ENCODE assay signal across 15 mouse cellular contexts in genomic region chr9:30810843-30811242, GRCm38 (mm10).
DNase-seq lines count a peak whose midpoint lies in the region; ATAC-seq lines count a peak whose summit lies in the region.
"Had no signal": no experiment of that assay in that cellular context is flagged by ENCODE, and none has a peak within 500 bp of the region (broad histone marks: within the 10 kb centered on the region; RNA-seq: fewer than 3 reads in every experiment).

No protein-coding gene starts in this region.

- peak; percentile 73; the same call in 1 of the 2 replicates for ATAC-seq in heart, embryonic 11.5 days (replicated peaks; ENCODE audit: insufficient number of reproducible peaks, low FRiP score, low TSS enrichment)
- ATAC-seq: hindbrain, embryonic 16.5 days had no signal

- no peak overlapping the region for H3K4me2 ChIP-seq in heart, embryonic 11.5 days
- H3K4me2 ChIP-seq: heart, embryonic 15.5 days; midbrain, embryonic 12.5 days had no signal

- H3K4me3 ChIP-seq in heart, embryonic 11.5 days (ENCODE audit: low read depth, low read length): no peak overlapping the region
- no peak overlapping the region for H3K4me3 ChIP-seq in limb, embryonic 10.5 days
- H3K4me3 ChIP-seq: heart, embryonic 15.5 days; midbrain, embryonic 12.5 days had no signal

- peaks cover 29% of the 10 kb centered on the region for H3K4me1 ChIP-seq in heart, embryonic 11.5 days (ENCODE audit: control insufficient read depth, insufficient read depth, low read length)
- peaks cover 48% of the 10 kb centered on the region for H3K4me1 ChIP-seq in limb, embryonic 10.5 days
- H3K4me1 ChIP-seq: midbrain, embryonic 12.5 days had no signal

- DNase-seq in heart, postnatal 4 days: no peak
- peak; percentile 29 for DNase-seq in kidney, postnatal 14 days
- DNase-seq in kidney, postnatal 25 days: no peak
- DNase-seq in embryo, embryonic 10 days (ENCODE audit: low spot score): peak; percentile 81
- DNase-seq in limb, embryonic 10.5 days (ENCODE audit: low spot score): no peak
- DNase-seq in urinary bladder, postnatal 14 days (ENCODE audit: low spot score): no peak
- DNase-seq in thymus, postnatal 4 days: no peak
- DNase-seq: adrenal gland, postnatal 36 days; cerebellum, adult 9-10 months; gastrocnemius, postnatal 14 days; lung, adult 18-20 months had no signal

- H3K27me3 ChIP-seq in heart, embryonic 11.5 days (ENCODE audit: control insufficient read depth, insufficient read depth, low read length): no peaks in the 10 kb centered on the region
- H3K27me3 ChIP-seq in limb, embryonic 10.5 days (ENCODE audit: low read depth, poor library complexity, severe bottlenecking): no peaks in the 10 kb centered on the region
- H3K27me3 ChIP-seq: heart, embryonic 15.5 days; midbrain, embryonic 12.5 days had no signal

- no peak overlapping the region for H3K9ac ChIP-seq in heart, embryonic 11.5 days (ENCODE audit: low read depth, low read length)
- H3K9ac ChIP-seq: heart, embryonic 15.5 days; midbrain, embryonic 12.5 days had no signal

- H3K36me3 ChIP-seq in heart, embryonic 11.5 days (ENCODE audit: control insufficient read depth, insufficient read depth, low read length): no peaks in the 10 kb centered on the region
- H3K36me3 ChIP-seq in limb, embryonic 10.5 days: no peaks in the 10 kb centered on the region
- H3K36me3 ChIP-seq: heart, embryonic 15.5 days; midbrain, embryonic 12.5 days had no signal

- peak overlapping the region; percentile 46 for H3K27ac ChIP-seq in heart, embryonic 11.5 days (ENCODE audit: low read depth, low read length)
- H3K27ac ChIP-seq in limb, embryonic 10.5 days: peak overlapping the region; percentile 54; the same call in 1 of the 2 replicates
- H3K27ac ChIP-seq: heart, embryonic 15.5 days; midbrain, embryonic 12.5 days had no signal

- WGBS in heart, embryonic 11.5 days (ENCODE audit: insufficient replicate concordance): 0% methylated on average over 1 of the region's 1 CpGs
- WGBS in limb, embryonic 10.5 days: 0% methylated on average over 1 of the region's 1 CpGs

- H3K9me3 ChIP-seq in heart, embryonic 11.5 days (replicated peaks; ENCODE audit: control insufficient read depth, low read length): no peaks in the 10 kb centered on the region
- no peaks in the 10 kb centered on the region for H3K9me3 ChIP-seq in limb, embryonic 10.5 days (replicated peaks)
- H3K9me3 ChIP-seq: heart, embryonic 15.5 days; midbrain, embryonic 12.5 days had no signal

Comparison
In these comparisons a context has a peak if more than half of its experiments do, and no peak if none do; other contexts are left out.
1. DNase-seq: peak in kidney, postnatal 14 days (single experiment) and embryo, embryonic 10 days (single experiment); none in heart, postnatal 4 days (single experiment), kidney, postnatal 25 days (0 of 2), limb, embryonic 10.5 days (single experiment), urinary bladder, postnatal 14 days (single experiment) and thymus, postnatal 4 days (single experiment).